Mouse (Mus musculus) limb, embryonic 14.5 days (tissue): ENCODE data around the gene Atp5h. TPM values are rescaled to one million over a fixed set of nuclear protein-coding genes. Genes with fewer than 3 reads are reported as not detected.
A peak's percentile ranks its signal among the peaks of the same experiment; 100 is the strongest.

Experiments used
- ATAC-seq: fragments of 200-750 bp; cut with Nextera tagmentation; 2 replicates; pipeline ENCODE4 v1.8.0; 2017; ENCODE audit warnings: low read depth, moderate number of reproducible peaks, moderate TSS enrichment; ENCODE audit not compliant: low FRiP score
- DNase-seq: peaks from one replicate; pipeline ENCODE4 v3.0.0-alpha.2; 2015; ENCODE audit warnings: low spot score
- H3K27ac ChIP-seq: fragments of 300-500 bp; sonication (generic); replicated peaks from 2 replicates; pipeline ENCODE4 v1.5.1; 2014; ENCODE audit warnings: low read depth, mild to moderate bottlenecking, low read length, moderate library complexity, mixed read lengths
- H3K27me3 ChIP-seq: fragments of 300-500 bp; sonication (generic); 2 replicates; pipeline ENCODE4 v1.6.1; 2014; ENCODE audit warnings: low read length, mixed read lengths; ENCODE audit not compliant: control insufficient read depth, insufficient read depth
- H3K36me3 ChIP-seq: fragments of 300-500 bp; sonication (generic); 2 replicates; pipeline ENCODE4 v1.6.1; 2014; ENCODE audit warnings: mild to moderate bottlenecking, low read length, moderate library complexity, mixed read lengths; ENCODE audit not compliant: control insufficient read depth, insufficient read depth
- H3K4me1 ChIP-seq: fragments of 300-500 bp; sonication (generic); 2 replicates; pipeline ENCODE4 v1.6.1; 2014; ENCODE audit warnings: antibody characterized with exemption, low read length, mixed read lengths; ENCODE audit not compliant: control insufficient read depth, insufficient read depth
- H3K4me2 ChIP-seq: fragments of 300-500 bp; sonication (generic); replicated peaks from 2 replicates; pipeline ENCODE4 v1.6.1; 2014; ENCODE audit warnings: low read depth, mild to moderate bottlenecking, low read length, moderate library complexity; ENCODE audit not compliant: severe bottlenecking
- H3K4me3 ChIP-seq: fragments of 300-500 bp; sonication (generic); replicated peaks from 2 replicates; pipeline ENCODE4 v1.5.1; 2014; ENCODE audit warnings: low read length
- H3K9ac ChIP-seq: fragments of 300-500 bp; sonication (generic); 2 replicates; pipeline ENCODE4 v1.6.1; 2014; ENCODE audit warnings: mild to moderate bottlenecking, low read depth, low read length, moderate library complexity; ENCODE audit not compliant: severe bottlenecking
- H3K9me3 ChIP-seq: fragments of 300-500 bp; sonication (generic); 2 replicates; pipeline ENCODE4 v1.6.1; 2016; ENCODE audit warnings: low read length; ENCODE audit not compliant: control insufficient read depth
- POLR2A ChIP-seq: fragments of 200-500 bp; IDR thresholded peaks from 2 replicates; pipeline ENCODE4 v1.8.0; 2012; ENCODE audit warnings: inconsistent platforms, mild to moderate bottlenecking, moderate library complexity, borderline replicate concordance; ENCODE audit not compliant: insufficient read depth, insufficient read length; ENCODE audit errors: extremely low read depth
- WGBS: fragments of 180-500 bp; shearing (Covaris S2); extraction: QIAGEN DNeasy Blood & Tissue Kit; methylation state at CpG from one replicate; pipeline ENCODE4 v1.1.7; 2014; 5-methylcytosine and 5-hydroxymethylcytosine counted together
- polyA plus RNA-seq, 2 experiments: library from polyadenylated mRNA; depleted of rRNA in 1 of 2; stranded (reverse) in 1 of 2; unstranded in 1 of 2; fragments of >200 nt; fragmentation: Nextera tagmentation in 1 of 2; extraction: Ambion mirVana in 1 of 2; gene quantifications; 2 replicates each; pipeline versions ENCODE4 v1.2.1 to v1.2.3; 2012 to 2014

The Atp5h gene
- polyA plus RNA-seq, 2 experiments = 427 to 933 TPM

DNA sequence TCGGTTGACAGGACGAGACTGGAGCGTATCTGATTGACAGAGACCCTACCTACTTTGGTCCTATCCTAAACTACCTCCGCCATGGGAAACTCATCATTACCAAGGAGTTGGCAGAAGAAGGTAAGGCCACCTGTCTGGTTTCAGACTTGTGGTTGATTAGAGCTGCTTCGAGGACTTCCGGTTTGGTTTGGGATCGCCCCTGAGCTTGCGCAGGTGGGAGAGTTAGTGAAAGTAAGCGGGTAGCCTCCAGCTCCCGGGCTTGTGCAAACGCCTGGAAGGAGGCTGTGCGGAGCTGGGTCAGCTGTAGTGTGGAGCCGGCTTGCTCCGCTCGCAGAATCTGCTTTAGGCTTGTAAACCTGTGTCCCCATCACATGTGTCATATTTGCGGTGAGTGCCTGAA is 2.2 kb upstream of the Atp5h start:
- H3K9me3 ChIP-seq = no peaks in the 10 kb centered on the region
- ATAC-seq = no peak
- H3K4me3 ChIP-seq = no peak overlapping the region
- H3K4me2 ChIP-seq = no peak overlapping the region
- 0 out of 2 replicates have a peak overlapping the region, but pooled peaks have one; percentile 8 for H3K9ac ChIP-seq
- H3K27me3 ChIP-seq = no peaks in the 10 kb centered on the region
- DNase-seq = no peak
- peaks cover 16% of the 10 kb centered on the region for H3K4me1 ChIP-seq
- H3K27ac ChIP-seq = no peak overlapping the region
- H3K36me3 ChIP-seq = peaks cover 42% of the 10 kb centered on the region
- TF ChIP-seq POLR2A = no peak
- WGBS = 88% methylated on average over 16 of the region's 16 CpGs

DNA sequence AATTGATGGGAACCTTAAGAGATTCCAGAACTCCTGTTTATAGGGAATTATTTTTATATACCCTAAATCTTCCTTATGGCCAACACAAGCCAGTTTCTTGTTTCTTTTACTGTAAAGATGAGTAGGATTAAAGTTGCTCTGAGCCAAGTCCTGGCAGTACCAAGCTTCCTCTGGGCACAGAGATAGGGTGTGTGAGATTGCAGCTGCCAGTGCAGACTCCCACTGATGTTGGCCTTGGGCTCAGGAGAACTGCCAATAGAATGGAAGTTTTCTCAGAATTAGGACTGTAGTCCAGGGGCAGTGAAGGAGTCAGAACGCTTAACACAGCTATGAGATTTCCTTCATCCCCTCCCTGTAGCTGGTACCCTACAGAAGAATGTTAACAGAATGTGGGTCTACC is 1.6 kb upstream of the Atp5h start:
- H3K27me3 ChIP-seq = no peaks in the 10 kb centered on the region
- peak overlapping the region; percentile 94 for H3K4me2 ChIP-seq
- H3K36me3 ChIP-seq = peaks cover 42% of the 10 kb centered on the region
- no peak overlapping the region for H3K9ac ChIP-seq
- H3K4me1 ChIP-seq = peaks cover 16% of the 10 kb centered on the region
- TF ChIP-seq POLR2A = no peak
- ATAC-seq (no peak), DNase-seq (no peak)
- WGBS = 41% methylated on average over 1 of the region's 1 CpGs
- no peaks in the 10 kb centered on the region for H3K9me3 ChIP-seq
- peak overlapping the region; percentile 65; the same call in 1 of the 2 replicates for H3K4me3 ChIP-seq
- H3K27ac ChIP-seq = no peak overlapping the region

DNA sequence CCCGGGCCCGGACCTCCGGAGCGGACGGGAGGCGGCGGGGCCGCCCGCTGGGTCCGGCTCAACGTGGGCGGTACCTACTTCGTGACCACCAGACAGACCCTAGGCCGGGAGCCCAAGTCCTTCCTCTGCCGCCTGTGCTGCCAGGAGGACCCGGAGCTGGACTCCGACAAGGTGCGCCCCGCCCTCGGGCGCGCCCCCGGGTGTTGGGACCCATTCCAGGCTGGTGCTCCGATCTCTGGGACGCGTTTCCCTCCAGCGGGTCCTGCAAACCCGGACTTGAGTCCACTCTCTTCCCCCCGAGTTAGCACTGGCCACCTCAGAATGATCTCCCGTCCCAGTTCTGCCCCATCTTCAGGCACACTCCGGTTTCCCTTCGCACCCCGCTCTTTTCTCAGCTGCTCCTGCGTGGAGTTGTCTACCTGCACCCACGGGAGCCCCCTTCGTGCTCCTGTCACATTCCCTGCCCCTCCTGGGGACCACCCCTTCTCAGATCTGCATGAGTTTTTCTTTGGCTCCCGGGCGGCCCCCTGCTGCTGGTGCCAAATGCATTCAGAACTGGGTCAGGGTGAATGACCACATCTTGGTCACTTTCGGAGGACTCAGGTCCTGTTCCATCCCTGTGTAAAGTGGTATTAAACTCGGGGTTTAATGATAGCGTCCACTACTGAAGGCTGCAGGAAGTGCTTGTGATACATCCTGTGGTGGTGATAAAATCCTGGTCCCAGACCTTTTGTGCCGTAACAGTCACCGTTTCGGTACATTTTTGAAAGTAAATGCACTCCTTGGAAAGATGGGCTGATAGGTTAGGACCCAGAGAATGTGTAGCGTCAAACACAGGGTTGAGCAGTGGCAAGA is 801 bp upstream of the Atp5h start:
- Histone ChIP-seq H3K4me3 (peak overlapping the region; percentile 65), H3K36me3 (peaks cover 42% of the 10 kb centered on the region), H3K27me3 (no peaks in the 10 kb centered on the region), H3K4me2 (peak overlapping the region; percentile 94), H3K4me1 (peaks cover 16% of the 10 kb centered on the region), H3K9me3 (no peaks in the 10 kb centered on the region), H3K27ac (peak overlapping the region; percentile 84), H3K9ac (peak overlapping the region; percentile 94)
- under 1% methylated on average over 41 of the region's 45 CpGs for WGBS
- no peak for TF ChIP-seq POLR2A
- DNase-seq (peak; percentile 46), ATAC-seq (peak; percentile 47)

DNA sequence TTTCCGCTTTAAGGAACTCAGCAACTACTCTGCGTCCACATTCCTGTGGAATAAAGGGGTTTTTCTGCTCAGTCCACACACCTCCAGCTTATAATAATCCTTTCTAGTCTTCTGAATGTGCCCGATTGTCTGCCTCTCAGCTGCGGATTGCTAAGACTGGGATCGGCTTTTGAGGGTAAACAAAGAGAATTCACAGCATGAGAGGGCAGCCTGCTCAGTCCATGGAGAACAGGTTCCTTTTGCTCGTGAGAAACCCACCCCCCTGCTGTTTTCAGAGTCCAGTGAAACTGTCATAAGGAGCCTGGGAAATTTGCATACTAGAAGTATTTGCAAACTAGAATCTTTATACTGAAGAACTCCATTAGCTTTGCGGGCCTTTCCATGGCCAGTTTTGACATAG is 10.2 kb downstream of the Atp5h start:
- H3K36me3 ChIP-seq = peaks cover 39% of the 10 kb centered on the region
- H3K4me1 ChIP-seq = peaks cover 4% of the 10 kb centered on the region
- no peak overlapping the region for H3K4me2 ChIP-seq
- no peak overlapping the region for H3K4me3 ChIP-seq
- ATAC-seq (no peak), DNase-seq (no peak)
- no peaks in the 10 kb centered on the region for H3K27me3 ChIP-seq
- no peak for TF ChIP-seq POLR2A
- no peak overlapping the region for H3K9ac ChIP-seq
- WGBS = 87% methylated on average over 7 of the region's 7 CpGs
- H3K27ac ChIP-seq = no peak overlapping the region
- no peaks in the 10 kb centered on the region for H3K9me3 ChIP-seq

DNA sequence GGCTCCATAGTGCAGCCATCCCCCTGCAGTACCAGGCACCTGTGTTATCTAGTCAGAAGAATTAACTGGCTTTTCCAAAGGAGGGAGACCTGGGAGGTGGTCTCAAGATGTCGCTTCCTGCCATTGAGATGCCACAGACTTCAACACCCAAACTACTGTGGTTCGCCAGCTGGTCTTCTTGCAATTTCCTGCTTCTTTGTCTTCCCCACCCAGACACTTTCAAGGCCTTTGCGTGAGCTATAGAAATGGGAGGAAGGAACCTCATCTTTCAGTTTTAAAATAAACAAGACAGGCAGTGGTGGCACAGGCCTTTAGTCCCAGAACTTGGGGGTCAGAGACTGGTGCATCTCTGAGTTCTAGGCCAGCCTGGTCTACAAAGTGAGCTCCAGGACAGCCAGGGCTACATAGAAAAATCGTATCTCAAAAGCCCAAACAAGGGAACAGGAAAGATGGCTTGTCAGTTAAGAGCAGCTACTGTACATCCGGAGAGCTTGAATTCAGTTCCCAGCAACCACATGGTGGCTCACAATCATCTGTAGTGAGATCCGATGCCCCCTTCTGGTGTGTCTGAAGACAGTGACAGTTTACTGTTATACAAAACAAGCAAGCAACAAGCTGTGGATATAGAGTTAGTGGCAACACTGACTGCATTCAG is 11.4 kb downstream of the Atp5h start:
- Histone ChIP-seq H3K27me3 (no peaks in the 10 kb centered on the region), H3K9ac (no peak overlapping the region), H3K4me3 (no peak overlapping the region), H3K4me1 (peaks cover 8% of the 10 kb centered on the region), H3K4me2 (no peak overlapping the region), H3K27ac (no peak overlapping the region), H3K9me3 (no peaks in the 10 kb centered on the region), H3K36me3 (peaks cover 39% of the 10 kb centered on the region)
- DNase-seq = no peak
- ATAC-seq = no peak
- no peak for TF ChIP-seq POLR2A
- whole genome bisulfite sequencing = 89% methylated on average over 6 of the region's 6 CpGs
